ENCODE assay signal across 8 mouse cellular contexts in the genomic region with DNA sequence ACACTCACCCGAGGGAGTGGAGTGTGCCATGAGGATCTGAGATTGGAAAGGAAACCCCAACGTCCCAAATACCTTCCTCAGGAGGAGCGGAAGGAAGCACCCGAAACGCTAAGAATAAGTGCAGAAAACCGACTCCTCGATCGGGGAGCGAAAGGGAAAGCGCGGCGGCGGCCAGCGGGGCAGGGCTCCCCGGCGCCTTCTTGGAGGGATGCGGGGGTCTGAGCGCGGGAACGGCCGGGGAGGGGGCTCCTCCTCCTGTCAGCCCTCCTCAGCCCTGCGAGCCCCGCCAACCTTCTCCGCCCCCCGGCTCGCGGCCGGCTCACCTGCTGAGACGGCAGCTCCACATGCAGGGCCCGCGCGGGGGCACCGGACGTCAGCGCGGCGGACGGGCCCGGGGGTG. TPM values are rescaled to one million over a fixed set of nuclear protein-coding genes. Genes with fewer than 3 reads are reported as not detected.
DNase-seq lines count a peak whose midpoint lies in the region; ATAC-seq and TF ChIP-seq lines count a peak whose summit lies in the region.

No protein-coding gene starts in this region.

- no peaks in the 10 kb centered on the region for H3K9me3 ChIP-seq in forebrain, embryonic 15.5 days
- no peaks in the 10 kb centered on the region for H3K9me3 ChIP-seq in liver, postnatal 0 days (ENCODE audit: low read length)

- under 1% methylated on average over 39 of the region's 39 CpGs for WGBS in bone marrow, adult 2 months
- 1% methylated on average over 32 of the region's 39 CpGs for WGBS in forebrain, embryonic 15.5 days
- WGBS in liver, postnatal 0 days (ENCODE audit: insufficient replicate concordance), result under 1% methylated on average over 39 of the region's 39 CpGs

- H3K27me3 ChIP-seq in forebrain, embryonic 15.5 days, result no peaks in the 10 kb centered on the region
- H3K27me3 ChIP-seq in liver, postnatal 0 days (ENCODE audit: insufficient read depth, low read length), result no peaks in the 10 kb centered on the region

- TF ChIP-seq CTCF in bone marrow, adult 2 months (IDR thresholded peaks at IDR 0.05; ENCODE audit: control insufficient read depth, insufficient read depth, low read length), result no peak
- TF ChIP-seq CTCF in liver, postnatal 0 days (IDR thresholded peaks at IDR 0.05; ENCODE audit: low read depth), result no peak

- H3K4me3 ChIP-seq in bone marrow, adult 2 months (replicated peaks; ENCODE audit: control insufficient read depth, low read depth, low read length), result peak overlapping the region; percentile 90
- peak overlapping the region; percentile 90 for H3K4me3 ChIP-seq in forebrain, embryonic 15.5 days
- peak overlapping the region; percentile 96 for H3K4me3 ChIP-seq in liver, postnatal 0 days (ENCODE audit: low read depth, low read length)

- H3K36me3 ChIP-seq in forebrain, embryonic 15.5 days, result no peaks in the 10 kb centered on the region
- H3K36me3 ChIP-seq in liver, postnatal 0 days (replicated peaks; ENCODE audit: insufficient read depth, low read length), result peaks cover 5% of the 10 kb centered on the region

- peak overlapping the region; percentile 86 for H3K9ac ChIP-seq in forebrain, embryonic 15.5 days (replicated peaks)
- peak overlapping the region; percentile 98 for H3K9ac ChIP-seq in liver, postnatal 0 days (replicated peaks)

- H3K4me1 ChIP-seq in bone marrow, adult 2 months (ENCODE audit: control insufficient read depth, insufficient read depth, low read length), result peaks cover 6% of the 10 kb centered on the region; the same call in 1 of the 2 replicates
- H3K4me1 ChIP-seq in forebrain, embryonic 15.5 days, result peaks cover 20% of the 10 kb centered on the region
- peaks cover 45% of the 10 kb centered on the region for H3K4me1 ChIP-seq in liver, postnatal 0 days (ENCODE audit: insufficient read depth)

- no peak for TF ChIP-seq EP300 in liver, postnatal 0 days (IDR thresholded peaks at IDR 0.05; ENCODE audit: low read depth)

- peak overlapping the region; percentile 67 for H3K4me2 ChIP-seq in forebrain, embryonic 15.5 days (replicated peaks)
- H3K4me2 ChIP-seq in liver, postnatal 0 days (ENCODE audit: low read depth, low read length), result peak overlapping the region; percentile 84

- H3K27ac ChIP-seq in bone marrow, adult 2 months (ENCODE audit: control insufficient read depth, insufficient read depth, low read depth, low read length, poor library complexity), result peak overlapping the region; percentile 96
- peak overlapping the region; percentile 89 for H3K27ac ChIP-seq in forebrain, embryonic 15.5 days (replicated peaks)
- peak overlapping the region; percentile 97 for H3K27ac ChIP-seq in liver, postnatal 0 days (ENCODE audit: low read depth)

- no peak for TF ChIP-seq POLR2A in bone marrow, adult 2 months (IDR thresholded peaks at IDR 0.05; ENCODE audit: borderline replicate concordance, control insufficient read depth, low read depth, low read length)

- peak; percentile 44 for DNase-seq in left cerebral cortex, postnatal 4 days
- DNase-seq in left cerebral cortex, postnatal 36 days (ENCODE audit: low spot score in 2 of 2), result no peak
- DNase-seq in liver, postnatal 0 days, result no peak
- no peak for DNase-seq in ovary, postnatal 14 days (ENCODE audit: low spot score)
- no peak for DNase-seq in left cerebral cortex, adult 8-10 months (ENCODE audit: low spot score in 2 of 2)

- intact Hi-C loops in left cerebral cortex, postnatal 4 days (cut with DNase I), result no loop called here
- intact Hi-C loops in left cerebral cortex, postnatal 36 days (cut with DNase I), result no loop called here

- peak; percentile 5 for ATAC-seq in forebrain, embryonic 15.5 days (replicated peaks)
- peak; percentile 1 for ATAC-seq in liver, postnatal 0 days
- ATAC-seq in monocyte, adult 5-6 weeks (replicated peaks; ENCODE audit: insufficient number of reproducible peaks, low FRiP score, low TSS enrichment, poor library complexity, severe bottlenecking), result no peak

RNA-seq across cellular contexts. Expression of a gene that starts 0.4 kb away (rescaled TPM):
- total RNA-seq in left cerebral cortex, postnatal 4 days (2021), result 10 to 100 TPM; 36.3 to 37.4 TPM
- total RNA-seq in left cerebral cortex, postnatal 36 days (2021), result 10 to 100 TPM; 50.2 to 54.0 TPM
- polyA plus RNA-seq in bone marrow, adult 2 months (2011; ENCODE audit: insufficient read depth, insufficient read length, low replicate concordance, missing spikeins), result 10.5 and 38.2 TPM in 2 replicates
- 17.2 and 17.3 TPM in 2 replicates for polyA plus RNA-seq in forebrain, embryonic 15.5 days (2015; fragmentation: Nextera tagmentation; extraction: Ambion mirVana)
- polyA plus RNA-seq in liver, postnatal 0 days (2015; fragmentation: Nextera tagmentation; extraction: Ambion mirVana), result 9.4 and 11.9 TPM in 2 replicates
- 90.8 to 94.9 TPM (median 92.1 TPM) in 3 replicates for total RNA-seq in monocyte, adult 5-6 weeks (2017)
- 10 to 100 TPM; 53.5 to 64.9 (median 54.4) TPM for total RNA-seq in left cerebral cortex, adult 8-10 months (2022)

RNA-seq across cellular contexts. Expression of a gene that starts 42.0 kb away (rescaled TPM):
- 10 to 100 TPM; 31.9 to 37.2 TPM for total RNA-seq in left cerebral cortex, postnatal 4 days (2021)
- total RNA-seq in left cerebral cortex, postnatal 36 days (2021), result 10 to 100 TPM; 68.3 to 78.0 TPM
- polyA plus RNA-seq in bone marrow, adult 2 months (2011; ENCODE audit: insufficient read depth, insufficient read length, low replicate concordance, missing spikeins), result 3.8 and 10.9 TPM in 2 replicates
- polyA plus RNA-seq in forebrain, embryonic 15.5 days (2015; fragmentation: Nextera tagmentation; extraction: Ambion mirVana), result 14.9 and 15.1 TPM in 2 replicates
- 226 and 249 TPM in 2 replicates for polyA plus RNA-seq in liver, postnatal 0 days (2015; fragmentation: Nextera tagmentation; extraction: Ambion mirVana)
- 5.5 to 19.7 TPM (median 8.6 TPM) in 3 replicates for total RNA-seq in monocyte, adult 5-6 weeks (2017)
- 10 to 100 TPM; 78.4 to 92.7 (median 82.3) TPM for total RNA-seq in left cerebral cortex, adult 8-10 months (2022)
